8 mouse cellular contexts compared by ENCODE assay signal in the genomic region with DNA sequence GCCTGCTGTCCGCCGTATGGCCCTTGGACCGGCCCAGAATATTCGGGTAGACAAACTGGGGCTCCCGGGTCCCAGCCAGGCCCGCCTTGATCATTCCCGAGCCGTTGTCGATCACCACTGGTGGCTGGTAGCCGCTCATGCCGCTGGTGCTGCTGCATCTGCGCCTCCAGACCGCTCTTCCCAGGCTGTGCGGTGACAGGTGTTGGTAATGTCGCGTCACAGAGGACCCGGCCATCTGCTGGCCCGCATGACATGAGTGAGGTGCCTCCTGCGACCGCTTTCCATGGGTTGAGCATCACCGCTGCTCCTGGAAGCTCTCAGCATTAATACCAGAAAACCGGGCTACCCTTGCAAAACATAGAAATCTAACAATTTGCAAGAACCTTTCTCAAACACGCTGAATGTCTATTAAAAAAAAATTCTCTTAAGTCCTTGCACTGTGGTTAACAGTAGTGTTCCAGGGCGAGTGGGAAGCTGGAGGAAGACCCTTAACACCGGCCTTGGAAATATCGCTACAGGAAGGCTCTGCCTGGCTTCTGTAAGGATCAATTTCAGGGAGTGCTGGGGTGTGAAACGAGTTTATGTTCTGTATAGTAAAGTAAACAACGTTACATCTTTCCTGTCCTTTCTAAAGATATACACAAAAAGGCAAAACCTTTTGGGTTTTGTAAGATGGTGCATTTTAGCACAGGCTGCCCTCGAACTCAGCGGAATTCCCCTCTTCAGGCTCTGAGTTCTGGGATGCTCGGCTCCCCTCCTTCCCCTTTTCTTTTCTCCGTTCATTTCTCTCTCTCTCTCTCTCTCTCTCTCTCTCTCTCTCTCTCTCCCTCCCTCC. TPM values are rescaled to one million over a fixed set of nuclear protein-coding genes. Genes with fewer than 3 reads are reported as not detected.
DNase-seq lines count a peak whose midpoint lies in the region; ATAC-seq and TF ChIP-seq lines count a peak whose summit lies in the region.

A gene (minus strand): TSS at position 229 of the 835 bp plus-strand sequence.

- TF ChIP-seq CTCF in kidney, adult 2 months (conservative IDR thresholded peaks at IDR 0.05; ENCODE audit: insufficient read depth, insufficient read length, low read depth, low read length) = no peak

- 0 out of 2 replicates have a peak within 1 kb of the TSS, but pooled peaks have one; percentile 2 for H3K27ac ChIP-seq in kidney, adult 2 months (ENCODE audit: insufficient read depth, low read depth, low read length)
- H3K27ac ChIP-seq in forebrain, embryonic 16.5 days (ENCODE audit: low read length) = peak within 1 kb of the TSS; percentile 72

- no peak for ATAC-seq in forebrain, embryonic 16.5 days

- peak within 1 kb of the TSS; percentile 77 for H3K4me2 ChIP-seq in forebrain, embryonic 16.5 days (ENCODE audit: low read length)

- H3K36me3 ChIP-seq in kidney, adult 2 months (ENCODE audit: control insufficient read depth, insufficient read depth, low read length) = peaks cover 1% of the 10 kb centered on the region; the same call in 1 of the 2 replicates
- no peaks in the 10 kb centered on the region for H3K36me3 ChIP-seq in forebrain, embryonic 16.5 days (ENCODE audit: control insufficient read depth, insufficient read depth)

- no peaks in the 10 kb centered on the region for H3K9me3 ChIP-seq in forebrain, embryonic 16.5 days (ENCODE audit: control insufficient read depth, low read length)

- H3K9ac ChIP-seq in forebrain, embryonic 16.5 days (replicated peaks; ENCODE audit: low read depth, low read length) = peak within 1 kb of the TSS; percentile 64

- TF ChIP-seq POLR2A in kidney, adult 2 months (IDR thresholded peaks at IDR 0.05; ENCODE audit: low read depth, low read length) = no peak

- peak within 1 kb of the TSS; percentile 53 for H3K4me3 ChIP-seq in kidney, adult 2 months (ENCODE audit: insufficient read depth, low read depth, low read length)
- H3K4me3 ChIP-seq in forebrain, embryonic 16.5 days (replicated peaks; ENCODE audit: low read length) = peak within 1 kb of the TSS; percentile 54

- whole genome bisulfite sequencing in kidney, adult 2 months = 16% methylated on average over 32 of the region's 32 CpGs
- WGBS in forebrain, embryonic 16.5 days = 1% methylated on average over 32 of the region's 32 CpGs

- peak; percentile 32 for DNase-seq in kidney, adult 2 months
- no peak for DNase-seq in kidney, adult 9 months
- DNase-seq in cerebellum, adult 11-12 months = peak; percentile 81
- peak; percentile 64 for DNase-seq in induced T-regulatory cell, adult 2 months (ENCODE audit: low read depth)
- DNase-seq in liver = peak; percentile 62
- peak; percentile 28 to 47 for DNase-seq in natural killer cell, adult 2 months (ENCODE audit: low spot score in 2 of 2)
- DNase-seq in thymus, postnatal 25 days = peak; percentile 43

- peaks cover 2% of the 10 kb centered on the region; the same call in 1 of the 2 replicates for H3K4me1 ChIP-seq in kidney, adult 2 months (ENCODE audit: control insufficient read depth, insufficient read depth, low read length)
- H3K4me1 ChIP-seq in forebrain, embryonic 16.5 days (replicated peaks; ENCODE audit: control insufficient read depth, insufficient read depth, low read length) = peaks cover 23% of the 10 kb centered on the region

- no peaks in the 10 kb centered on the region for H3K27me3 ChIP-seq in kidney, adult 2 months (replicated peaks; ENCODE audit: control insufficient read depth, insufficient read depth, low read length)
- H3K27me3 ChIP-seq in forebrain, embryonic 16.5 days (replicated peaks; ENCODE audit: control insufficient read depth, insufficient read depth, low read length) = no peaks in the 10 kb centered on the region

RNA-seq across cellular contexts. Expression of the gene that starts here (rescaled TPM):
- polyA plus RNA-seq in kidney, adult 2 months (2012; rRNA removed) = 0.07 and 0.16 TPM in 2 replicates
- 0.20 and 0.38 TPM in 2 replicates for polyA plus RNA-seq in forebrain, embryonic 16.5 days (2015; fragmentation: Nextera tagmentation; extraction: Ambion mirVana)

Comparison
In these comparisons a context has a peak if more than half of its experiments do, and no peak if none do; other contexts are left out.
1. Peak in DNase-seq, H3K4me3 ChIP-seq and H3K27ac ChIP-seq in kidney, adult 2 months; RNA of the gene not detected or under 1 TPM.